Mouse (Mus musculus) megakaryocyte-erythroid progenitor cell, adult 5 weeks (primary cell): ENCODE results near the gene Zfp710. TPM values are rescaled to one million over a fixed set of nuclear protein-coding genes. Genes with fewer than 3 reads are reported as not detected.

ENCODE experiments used
- polyA plus RNA-seq: library from polyadenylated mRNA; stranded (reverse); fragments of >175 nt; gene quantifications from 2 replicates; pipeline ENCODE4 v1.2.3, GENCODE M21; 2012

The Zfp710 gene
- 62.6 and 85.4 TPM in 2 replicates for polyA plus RNA-seq

DNA sequence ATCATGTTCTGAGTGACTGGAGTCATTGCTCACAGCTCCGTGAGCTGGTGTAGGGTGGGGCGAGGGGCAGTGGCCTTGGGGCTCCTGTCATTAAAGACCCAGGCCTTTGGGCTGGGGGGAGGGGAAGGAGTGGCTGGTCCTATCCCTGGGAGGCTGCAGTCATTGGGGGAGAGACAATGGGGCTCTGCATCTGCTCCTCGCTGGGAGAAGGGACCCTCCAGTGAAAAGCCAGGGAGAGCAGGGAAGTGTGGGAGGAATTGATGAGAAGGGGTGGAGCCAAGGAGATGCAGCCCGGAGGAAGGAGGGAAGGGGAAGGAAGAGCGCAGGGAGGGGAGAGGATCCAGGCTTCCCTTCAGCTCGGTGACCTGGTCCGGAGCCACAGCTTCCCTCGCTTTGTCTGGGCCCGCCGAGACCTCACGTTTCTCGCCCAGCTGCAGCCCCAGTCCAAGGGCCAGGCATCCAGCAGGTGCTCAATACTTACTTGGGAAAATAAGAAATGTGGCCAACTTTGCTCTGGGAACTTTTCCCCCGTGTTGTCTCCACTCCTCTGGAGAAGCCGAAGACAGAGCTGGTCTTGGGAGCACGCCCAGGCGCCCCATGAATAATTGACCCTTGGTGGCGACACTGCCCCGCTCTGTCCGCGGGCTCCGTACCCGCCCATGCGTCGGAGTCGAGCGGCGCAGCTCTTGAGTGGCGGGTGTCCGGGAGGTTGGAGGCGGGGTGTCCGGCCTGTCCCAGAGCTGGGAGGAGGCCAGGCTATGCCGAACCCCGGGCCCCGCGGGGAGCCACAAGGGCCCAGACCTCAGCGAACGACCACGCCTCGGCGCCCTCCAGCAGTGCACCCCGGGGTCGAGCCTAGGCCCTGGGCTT, at the start of gene Zfp710:
TSS of gene Zfp710 (plus strand) at position 294 of the 870 bp plus-strand sequence.

DNA sequence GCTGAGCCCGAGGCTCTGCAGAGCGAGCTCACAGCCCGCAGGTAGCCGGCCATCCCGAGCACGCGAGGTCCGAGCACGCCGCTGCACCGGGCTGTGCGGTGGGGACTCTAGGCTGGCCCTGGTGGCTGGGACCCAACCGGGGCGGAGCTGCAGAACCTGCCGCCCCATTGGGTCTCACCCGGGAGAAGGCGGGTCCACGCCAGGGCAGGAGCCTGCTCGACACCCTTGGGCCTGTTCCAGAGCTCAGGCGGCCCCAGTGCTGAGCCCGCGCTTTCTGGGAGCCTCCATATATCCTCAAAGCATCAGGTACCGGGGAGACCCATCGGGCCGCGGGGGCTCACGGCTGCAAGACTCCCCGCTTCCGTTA, 90.6 kb downstream of the Zfp710 start, which contains the start of gene Idh2:
TSS of gene Idh2 (minus strand) at position 169 of the 367 bp plus-strand sequence.

Other genes starting within 250 kb of the Zfp710 start
- not detected in 2 replicates for gene Mesp1, start 231.0 kb upstream of the Zfp710 start, polyA plus RNA-seq
- gene Mesp2, start 214.1 kb upstream of the Zfp710 start, polyA plus RNA-seq, result 0.15 and 0.32 TPM in 2 replicates
- gene Anpep, start 163.8 kb upstream of the Zfp710 start, polyA plus RNA-seq, result 1.4 and 2.1 TPM in 2 replicates
- 6.3 and 6.4 TPM in 2 replicates for gene Ap3s2, start 104.2 kb upstream of the Zfp710 start, polyA plus RNA-seq
- 0.21 TPM in 1 of 2 replicates, not detected in the other for gene Arpin, start 89.5 kb upstream of the Zfp710 start, polyA plus RNA-seq
- gene Idh2, start 90.6 kb downstream of the Zfp710 start, polyA plus RNA-seq, result 376 and 386 TPM in 2 replicates
- 9.2 and 9.3 TPM in 2 replicates for gene Sema4b, start 162.0 kb downstream of the Zfp710 start, polyA plus RNA-seq
- 37.7 and 43.3 TPM in 2 replicates for gene Cib1, start 208.0 kb downstream of the Zfp710 start, polyA plus RNA-seq
- 0.88 and 1.4 TPM in 2 replicates for gene Gdpgp1, start 208.1 kb downstream of the Zfp710 start, polyA plus RNA-seq
- 0.16 and 0.39 TPM in 2 replicates for gene Ttll13, start 221.6 kb downstream of the Zfp710 start, polyA plus RNA-seq
- gene Ngrn, start 236.4 kb downstream of the Zfp710 start, polyA plus RNA-seq, result 22.0 and 23.3 TPM in 2 replicates
- 3.7 and 5.2 TPM in 2 replicates for gene Vps33b, start 244.8 kb downstream of the Zfp710 start, polyA plus RNA-seq